Mouse (Mus musculus) liver, adult 2 months (tissue): Measurements from ENCODE around the gene Olfml2a.

Source experiments
- CTCF ChIP-seq: fragments of 200-500 bp; IDR thresholded peaks from 2 replicates; pipeline ENCODE4 v1.5.1; 2011; ENCODE audit warnings: low read depth, low read length, control low read depth
- POLR2A ChIP-seq: fragments of 200-500 bp; IDR thresholded peaks from 2 replicates; pipeline ENCODE4 v1.6.1; 2011; ENCODE audit warnings: low read length, control low read depth; ENCODE audit not compliant: insufficient read depth; ENCODE audit errors: extremely low read depth

DNA sequence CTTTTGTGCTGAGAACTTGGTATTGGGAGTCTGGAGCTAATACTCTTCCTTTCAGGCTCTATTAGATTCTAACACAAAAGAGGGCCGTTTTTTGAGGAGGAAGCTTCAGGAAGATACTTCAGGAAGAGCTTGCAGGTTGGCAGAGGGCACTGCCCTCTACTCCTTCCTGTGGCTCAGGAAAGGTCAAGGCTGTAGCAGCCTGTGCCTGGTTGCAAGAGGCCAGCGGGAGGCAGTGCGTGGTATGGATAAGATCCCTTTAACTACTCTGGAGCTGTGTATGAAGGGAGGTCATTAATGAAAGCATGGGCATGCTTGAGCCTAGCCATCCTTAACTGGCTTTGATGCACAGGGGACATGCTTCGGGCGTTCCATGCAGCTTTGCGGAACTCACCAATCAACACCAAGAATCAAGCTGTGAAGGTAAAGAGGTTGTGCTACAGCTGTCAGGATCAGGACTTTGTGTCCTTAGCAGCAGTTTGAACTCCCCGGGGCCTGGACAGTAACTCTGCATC is 81.0 kb downstream of the Olfml2a start:
- TF ChIP-seq CTCF (no peak), POLR2A (no peak)
